Mouse (Mus musculus): ENCODE measurements at regions not wholly inside any gene's neighbourhood (a gene's known extent, or its start where the extent isn't known, plus 50 kb on each side); places are given as distances from the start of the nearest gene placed in this dataset.

DNA sequence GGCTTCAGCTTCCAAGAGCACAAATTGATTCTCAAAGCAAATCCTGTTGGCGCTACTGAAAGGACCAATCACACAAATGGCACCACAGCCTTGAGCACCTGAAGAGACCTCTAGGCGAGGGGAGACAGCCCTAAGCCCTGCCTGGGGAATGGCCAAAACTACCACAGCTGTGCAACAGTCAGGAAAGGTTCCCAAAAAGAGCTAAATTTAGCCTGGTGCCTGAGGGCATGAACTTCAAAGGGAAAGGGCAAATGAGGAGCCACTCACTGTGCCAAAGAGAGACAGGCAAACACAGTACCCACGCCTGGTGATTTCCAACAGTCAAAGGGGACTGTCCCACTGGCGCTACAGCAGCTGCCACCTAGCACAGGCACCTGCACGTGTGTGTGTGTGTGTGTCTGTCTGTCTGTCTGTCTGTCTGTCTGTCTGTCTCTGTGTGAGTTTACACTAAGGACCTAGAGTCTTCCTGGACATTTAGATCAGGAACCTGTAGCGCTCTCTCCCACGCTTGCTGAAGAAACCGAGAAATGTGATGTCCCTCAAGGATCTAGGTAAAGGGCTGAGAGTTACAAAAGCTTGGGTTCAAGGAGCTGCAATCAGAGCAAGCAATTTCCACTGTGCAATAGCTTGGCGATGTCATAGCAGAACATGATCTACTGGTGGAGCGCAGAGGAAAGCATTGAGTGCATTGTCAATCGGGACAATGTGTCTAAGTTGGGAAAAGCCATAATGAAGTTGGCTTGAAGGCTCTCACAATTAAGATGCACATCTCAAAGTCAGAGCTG, 90.8 kb upstream of the Teddm2 start:
- Histone ChIP-seq H3K4me1 (ENCODE audit: control insufficient read depth, insufficient read depth, low read length) (no peaks in the 10 kb centered on the region), H3K36me3 (ENCODE audit: control insufficient read depth, insufficient read depth, low read length) (no peaks in the 10 kb centered on the region), H3K4me2 (replicated peaks; ENCODE audit: low read depth, low read length) (no peak overlapping the region), H3K9ac (ENCODE audit: low read depth, low read length) (no peak overlapping the region), H3K9me3 (ENCODE audit: control insufficient read depth, low read length) (peaks cover 4% of the 10 kb centered on the region; the same call in 1 of the 2 replicates), H3K27me3 (ENCODE audit: control insufficient read depth, insufficient read depth, low read length) (no peaks in the 10 kb centered on the region), H3K4me3 (ENCODE audit: low read length) (no peak overlapping the region), H3K27ac (ENCODE audit: low read depth, low read length) (no peak overlapping the region)
- no peak for ATAC-seq (ENCODE audit: low FRiP score, low TSS enrichment)
- WGBS, result 88% methylated on average over 11 of the region's 11 CpGs

GRCm38 (mm10) chr1:153992466-153992865, 92.4 kb upstream of the Teddm2 start:
- Histone ChIP-seq H3K4me3 (ENCODE audit: low read length) (no peak overlapping the region), H3K9ac (ENCODE audit: low read depth, low read length) (no peak overlapping the region), H3K9me3 (ENCODE audit: control insufficient read depth, low read length) (peaks cover 4% of the 10 kb centered on the region; the same call in 1 of the 2 replicates), H3K36me3 (ENCODE audit: control insufficient read depth, insufficient read depth, low read length) (no peaks in the 10 kb centered on the region), H3K27ac (ENCODE audit: low read depth, low read length) (no peak overlapping the region), H3K4me1 (ENCODE audit: control insufficient read depth, insufficient read depth, low read length) (no peaks in the 10 kb centered on the region), H3K27me3 (ENCODE audit: control insufficient read depth, insufficient read depth, low read length) (no peaks in the 10 kb centered on the region), H3K4me2 (replicated peaks; ENCODE audit: low read depth, low read length) (no peak overlapping the region)
- ATAC-seq (ENCODE audit: low FRiP score, low TSS enrichment), result no peak
- 71% methylated on average over 3 of the region's 3 CpGs for WGBS

DNA sequence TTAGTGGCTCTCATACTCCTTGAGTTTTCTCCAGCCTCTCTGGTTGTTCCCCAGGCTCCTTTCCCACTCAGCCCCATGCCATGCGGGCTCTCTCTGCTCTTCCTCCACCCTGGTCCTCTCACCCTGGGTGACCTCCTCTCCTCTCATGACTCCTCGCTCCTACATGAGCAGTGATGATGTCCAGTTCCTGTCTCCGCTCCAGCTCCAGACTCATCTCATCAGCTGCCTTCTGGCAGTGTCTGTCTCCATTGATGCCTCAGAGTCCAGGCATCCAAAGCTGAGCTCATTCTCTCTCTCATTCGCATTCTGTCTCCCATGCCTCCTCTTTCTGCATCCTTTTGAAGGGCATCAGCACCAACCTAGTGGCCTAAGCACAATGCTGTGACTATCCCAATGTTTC, 94.8 kb upstream of the Teddm2 start:
- Histone ChIP-seq H3K27ac (ENCODE audit: low read depth, low read length) (no peak overlapping the region), H3K36me3 (ENCODE audit: control insufficient read depth, insufficient read depth, low read length) (no peaks in the 10 kb centered on the region), H3K27me3 (ENCODE audit: control insufficient read depth, insufficient read depth, low read length) (no peaks in the 10 kb centered on the region), H3K4me3 (ENCODE audit: low read length) (no peak overlapping the region), H3K9ac (ENCODE audit: low read depth, low read length) (no peak overlapping the region), H3K4me1 (ENCODE audit: control insufficient read depth, insufficient read depth, low read length) (no peaks in the 10 kb centered on the region), H3K4me2 (replicated peaks; ENCODE audit: low read depth, low read length) (no peak overlapping the region), H3K9me3 (ENCODE audit: control insufficient read depth, low read length) (peaks cover 4% of the 10 kb centered on the region; the same call in 1 of the 2 replicates)
- ATAC-seq (ENCODE audit: low FRiP score, low TSS enrichment), result no peak
- 90% methylated on average over 4 of the region's 4 CpGs for WGBS

DNA sequence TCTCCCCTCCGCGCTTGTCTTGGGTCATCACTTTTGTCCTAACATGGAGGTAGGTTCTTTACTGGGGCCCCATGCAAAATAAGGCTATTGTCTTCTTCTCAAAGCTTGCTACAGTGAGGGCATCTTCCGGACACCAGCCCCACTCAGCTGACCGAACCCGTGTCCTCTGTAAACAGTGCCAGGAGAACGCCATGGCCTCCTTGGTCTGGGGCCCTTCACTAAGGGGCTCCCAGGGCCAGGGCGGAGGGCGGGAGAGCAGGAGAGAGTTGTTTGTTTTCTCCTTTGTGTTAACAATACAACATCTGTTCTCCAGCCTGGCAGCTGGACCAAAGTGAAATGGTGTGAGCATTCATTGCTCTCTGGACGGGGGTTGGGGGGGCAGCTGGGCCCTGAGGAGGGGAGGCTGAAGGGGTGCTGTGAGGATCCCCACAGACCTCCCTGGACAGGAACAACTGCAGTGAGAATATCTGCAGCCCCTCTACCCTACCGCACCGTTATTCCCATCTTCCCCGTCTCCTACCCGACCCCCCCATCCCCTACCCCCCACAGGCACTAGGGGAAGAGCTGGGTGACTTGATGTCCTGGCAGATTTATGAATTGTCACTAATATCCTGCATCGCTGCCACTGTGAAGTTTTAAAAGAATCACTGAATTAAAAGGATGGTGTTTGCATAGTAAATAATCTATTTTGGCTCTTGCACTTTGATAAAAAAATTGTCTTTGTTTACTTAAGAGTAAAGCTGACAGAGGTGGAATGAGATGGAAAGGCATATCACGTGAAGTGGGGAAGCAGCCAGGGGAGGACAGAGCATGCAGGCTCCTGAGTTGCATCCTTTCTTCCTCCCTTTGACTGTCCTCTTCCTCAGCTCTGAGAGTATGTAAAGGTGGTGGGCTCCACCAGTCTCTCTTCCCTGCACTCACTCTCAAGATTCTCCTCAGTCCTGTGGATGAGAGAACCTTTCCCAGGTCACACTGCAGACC, 97.5 kb upstream of the Teddm2 start:
- peaks cover 4% of the 10 kb centered on the region; the same call in 1 of the 2 replicates for H3K9me3 ChIP-seq (ENCODE audit: control insufficient read depth, low read length)
- WGBS, result 54% methylated on average over 15 of the region's 15 CpGs
- ATAC-seq (ENCODE audit: low FRiP score, low TSS enrichment), result no peak
- H3K9ac ChIP-seq (ENCODE audit: low read depth, low read length), result no peak overlapping the region
- H3K4me1 ChIP-seq (ENCODE audit: control insufficient read depth, insufficient read depth, low read length), result no peaks in the 10 kb centered on the region
- no peaks in the 10 kb centered on the region for H3K36me3 ChIP-seq (ENCODE audit: control insufficient read depth, insufficient read depth, low read length)
- no peak overlapping the region for H3K4me2 ChIP-seq (replicated peaks; ENCODE audit: low read depth, low read length)
- H3K27me3 ChIP-seq (ENCODE audit: control insufficient read depth, insufficient read depth, low read length), result no peaks in the 10 kb centered on the region
- no peak overlapping the region for H3K27ac ChIP-seq (ENCODE audit: low read depth, low read length)
- no peak overlapping the region for H3K4me3 ChIP-seq (ENCODE audit: low read length)

- H3K9me3 ChIP-seq (ENCODE audit: control insufficient read depth, low read length), result no peaks in the 10 kb centered on the region
- H3K9ac ChIP-seq (ENCODE audit: low read depth, low read length), result no peak overlapping the region
- no peak overlapping the region for H3K27ac ChIP-seq (ENCODE audit: low read depth, low read length)
- no peak overlapping the region for H3K4me3 ChIP-seq (ENCODE audit: low read length)
- H3K4me2 ChIP-seq (replicated peaks; ENCODE audit: low read depth, low read length), result no peak overlapping the region
- no peak for ATAC-seq (ENCODE audit: low FRiP score, low TSS enrichment)
- no peaks in the 10 kb centered on the region for H3K27me3 ChIP-seq (ENCODE audit: control insufficient read depth, insufficient read depth, low read length)
- 85% methylated on average over 6 of the region's 6 CpGs for WGBS
- no peaks in the 10 kb centered on the region for H3K36me3 ChIP-seq (ENCODE audit: control insufficient read depth, insufficient read depth, low read length)
- no peaks in the 10 kb centered on the region for H3K4me1 ChIP-seq (ENCODE audit: control insufficient read depth, insufficient read depth, low read length)
Observed at GRCm38 (mm10) chr1:153999776-154000175, 99.7 kb upstream of the Teddm2 start.

DNA sequence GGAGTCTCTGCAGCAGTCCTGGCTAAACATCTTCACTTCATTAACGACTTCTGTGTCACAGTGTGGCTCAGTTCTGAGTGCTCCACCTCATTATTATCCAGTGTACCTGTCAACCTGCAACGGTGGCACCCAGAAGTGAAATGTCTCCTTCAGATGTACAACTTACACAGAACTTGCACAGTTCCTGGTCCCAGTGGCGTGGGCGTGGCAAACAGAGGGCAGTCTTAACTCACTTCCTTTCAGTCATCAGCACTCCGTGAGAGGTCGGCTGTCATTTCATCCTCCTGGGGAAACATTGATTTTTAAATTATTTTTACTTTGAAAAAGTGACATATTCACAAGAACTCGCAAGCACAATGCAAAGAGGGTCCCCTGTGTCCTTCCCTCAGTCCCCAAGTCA, 103.6 kb upstream of the Teddm2 start:
- WGBS, result 80% methylated on average over 7 of the region's 7 CpGs
- Histone ChIP-seq H3K9me3 (ENCODE audit: control insufficient read depth, low read length) (no peaks in the 10 kb centered on the region), H3K4me2 (replicated peaks; ENCODE audit: low read depth, low read length) (no peak overlapping the region), H3K4me1 (ENCODE audit: control insufficient read depth, insufficient read depth, low read length) (no peaks in the 10 kb centered on the region), H3K9ac (ENCODE audit: low read depth, low read length) (no peak overlapping the region), H3K36me3 (ENCODE audit: control insufficient read depth, insufficient read depth, low read length) (no peaks in the 10 kb centered on the region), H3K27me3 (ENCODE audit: control insufficient read depth, insufficient read depth, low read length) (no peaks in the 10 kb centered on the region), H3K27ac (ENCODE audit: low read depth, low read length) (no peak overlapping the region), H3K4me3 (ENCODE audit: low read length) (no peak overlapping the region)
- no peak for ATAC-seq (ENCODE audit: low FRiP score, low TSS enrichment)

- Histone ChIP-seq H3K27ac (ENCODE audit: low read depth, low read length) (no peak overlapping the region), H3K4me2 (replicated peaks; ENCODE audit: low read depth, low read length) (no peak overlapping the region), H3K4me1 (ENCODE audit: control insufficient read depth, insufficient read depth, low read length) (no peaks in the 10 kb centered on the region), H3K36me3 (ENCODE audit: control insufficient read depth, insufficient read depth, low read length) (no peaks in the 10 kb centered on the region), H3K4me3 (ENCODE audit: low read length) (no peak overlapping the region), H3K27me3 (ENCODE audit: control insufficient read depth, insufficient read depth, low read length) (no peaks in the 10 kb centered on the region), H3K9me3 (ENCODE audit: control insufficient read depth, low read length) (no peaks in the 10 kb centered on the region), H3K9ac (ENCODE audit: low read depth, low read length) (no peak overlapping the region)
- no peak for ATAC-seq (ENCODE audit: low FRiP score, low TSS enrichment)
- WGBS, result 95% methylated on average over 4 of the region's 4 CpGs
Observed at GRCm38 (mm10) chr1:154004647-154005046, 104.6 kb upstream of the Teddm2 start.

- Histone ChIP-seq H3K36me3 (ENCODE audit: control insufficient read depth, insufficient read depth, low read length) (no peaks in the 10 kb centered on the region), H3K27me3 (ENCODE audit: control insufficient read depth, insufficient read depth, low read length) (no peaks in the 10 kb centered on the region), H3K9me3 (ENCODE audit: control insufficient read depth, low read length) (no peaks in the 10 kb centered on the region), H3K27ac (ENCODE audit: low read depth, low read length) (no peak overlapping the region), H3K4me3 (ENCODE audit: low read length) (no peak overlapping the region), H3K4me2 (replicated peaks; ENCODE audit: low read depth, low read length) (no peak overlapping the region), H3K9ac (ENCODE audit: low read depth, low read length) (no peak overlapping the region), H3K4me1 (ENCODE audit: control insufficient read depth, insufficient read depth, low read length) (no peaks in the 10 kb centered on the region)
- 93% methylated on average over 13 of the region's 13 CpGs for whole genome bisulfite sequencing
- ATAC-seq (ENCODE audit: low FRiP score, low TSS enrichment), result no peak
Observed at GRCm38 (mm10) chr1:154006055-154006454, 106.0 kb upstream of the Teddm2 start.

DNA sequence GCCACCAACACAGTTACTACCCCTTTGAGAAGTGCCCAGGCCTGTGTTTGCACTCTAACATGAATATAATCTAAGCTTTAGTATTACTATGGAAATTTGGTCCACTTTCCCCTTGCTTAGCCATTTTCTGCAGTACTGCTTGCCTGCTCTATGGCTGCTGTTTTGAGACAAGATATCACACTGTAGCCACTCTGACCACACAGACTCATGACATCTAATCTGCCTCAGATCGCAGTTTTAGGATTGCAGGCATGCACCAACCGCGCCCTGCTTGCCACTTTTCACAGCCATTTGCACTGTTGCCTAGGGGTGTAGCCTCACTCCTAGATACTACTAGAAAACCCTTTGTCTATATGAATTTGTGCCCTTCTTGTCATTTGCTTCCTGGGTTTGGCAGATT, 107.4 kb upstream of the Teddm2 start:
- no peaks in the 10 kb centered on the region for H3K9me3 ChIP-seq (ENCODE audit: control insufficient read depth, low read length)
- no peaks in the 10 kb centered on the region for H3K36me3 ChIP-seq (ENCODE audit: control insufficient read depth, insufficient read depth, low read length)
- no peak for ATAC-seq (ENCODE audit: low FRiP score, low TSS enrichment)
- no peak overlapping the region for H3K4me2 ChIP-seq (replicated peaks; ENCODE audit: low read depth, low read length)
- H3K9ac ChIP-seq (ENCODE audit: low read depth, low read length), result no peak overlapping the region
- whole genome bisulfite sequencing, result 91% methylated on average over 3 of the region's 3 CpGs
- H3K4me3 ChIP-seq (ENCODE audit: low read length), result no peak overlapping the region
- no peaks in the 10 kb centered on the region for H3K4me1 ChIP-seq (ENCODE audit: control insufficient read depth, insufficient read depth, low read length)
- no peaks in the 10 kb centered on the region for H3K27me3 ChIP-seq (ENCODE audit: control insufficient read depth, insufficient read depth, low read length)
- H3K27ac ChIP-seq (ENCODE audit: low read depth, low read length), result no peak overlapping the region
